Mouse (Mus musculus): ENCODE data around the gene 9130213A22Rik.
A peak's percentile ranks its signal among the peaks of the same experiment; 100 is the strongest.

- TF ChIP-seq CTCF (IDR thresholded peaks at IDR 0.05; ENCODE audit: borderline replicate concordance, insufficient read depth, low read length) = no peak
- peak; percentile 28; the same call in 1 of the 2 replicates for TF ChIP-seq POLR2A (IDR thresholded peaks at IDR 0.05; ENCODE audit: low read depth, low read length)
These were observed 43.5 kb downstream of the 9130213A22Rik start for GRCm38 (mm10) chr11:69078805-69079438.

Data from embryonic fibroblast, embryonic 13.5 days (primary cell).